Mouse (Mus musculus): ENCODE measurements at regions not wholly inside any gene's neighbourhood (a gene's known extent, or its start where the extent isn't known, plus 50 kb on each side); places are given as distances from the start of the nearest gene placed in this dataset.
A peak's percentile ranks its signal among the peaks of the same experiment; 100 is the strongest.

GRCm38 (mm10) chr3:128723100-128723499 lies 476.6 kb upstream of the Pitx2 start:
- DNase-seq (ENCODE audit: low read depth): no peak

GRCm38 (mm10) chr3:128720276-128720675 lies 479.4 kb upstream of the Pitx2 start:
- no peak for DNase-seq (ENCODE audit: low read depth)

DNA sequence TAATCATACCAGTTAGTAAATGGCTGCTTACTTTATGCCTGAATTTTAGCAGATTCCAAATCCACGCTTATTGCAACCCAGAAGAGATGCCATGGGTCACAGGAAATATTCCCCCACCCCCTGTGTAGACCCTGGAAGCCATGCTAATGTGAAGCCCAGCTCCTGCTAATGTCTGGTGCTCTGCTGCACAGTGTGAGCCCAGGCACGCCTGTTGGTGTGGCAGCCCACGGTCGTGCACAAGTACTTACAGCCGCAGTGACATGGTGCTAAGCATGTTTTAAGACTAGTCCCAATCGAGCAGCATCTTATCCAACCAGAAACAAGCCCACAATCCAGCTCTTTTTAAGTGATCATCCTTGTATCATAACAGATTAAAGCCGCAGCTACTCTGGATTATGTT lies 480.5 kb upstream of the Pitx2 start:
- DNase-seq (ENCODE audit: low read depth): no peak

- DNase-seq (ENCODE audit: low read depth): no peak
Observed at GRCm38 (mm10) chr3:128707270-128707669, 492.4 kb upstream of the Pitx2 start.

DNA sequence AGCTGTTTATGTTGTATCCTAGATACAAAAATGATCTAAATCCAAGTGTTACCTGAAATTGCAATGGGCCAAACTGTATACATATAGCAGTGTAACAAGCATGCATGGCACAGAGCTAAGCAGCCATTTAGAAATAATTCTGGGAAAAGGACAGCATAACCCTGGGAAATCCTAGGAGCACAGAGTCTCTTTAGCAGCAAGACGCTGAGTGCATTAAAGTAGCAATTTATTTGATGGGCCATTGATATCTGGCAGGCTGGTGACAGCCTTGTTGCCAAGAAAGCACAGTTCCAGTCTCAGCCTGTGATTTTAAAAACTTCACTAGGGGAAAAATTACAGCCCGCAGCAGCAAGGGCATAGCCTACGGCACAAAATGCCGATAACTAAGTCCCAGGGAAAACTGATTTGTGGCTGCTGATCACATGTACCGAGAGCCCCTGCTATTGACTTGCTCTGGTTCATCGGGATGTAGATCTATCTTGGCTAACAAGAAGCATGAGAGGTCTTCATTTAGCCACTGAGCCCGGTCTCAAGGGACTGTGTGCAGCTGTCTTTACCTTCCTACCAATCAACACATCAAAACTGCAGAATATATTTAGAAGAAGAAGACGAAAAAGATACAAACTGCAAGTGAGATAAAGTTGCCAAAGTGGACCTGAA lies 531.1 kb upstream of the Pitx2 start:
- DNase-seq (ENCODE audit: low read depth): no peak

DNA sequence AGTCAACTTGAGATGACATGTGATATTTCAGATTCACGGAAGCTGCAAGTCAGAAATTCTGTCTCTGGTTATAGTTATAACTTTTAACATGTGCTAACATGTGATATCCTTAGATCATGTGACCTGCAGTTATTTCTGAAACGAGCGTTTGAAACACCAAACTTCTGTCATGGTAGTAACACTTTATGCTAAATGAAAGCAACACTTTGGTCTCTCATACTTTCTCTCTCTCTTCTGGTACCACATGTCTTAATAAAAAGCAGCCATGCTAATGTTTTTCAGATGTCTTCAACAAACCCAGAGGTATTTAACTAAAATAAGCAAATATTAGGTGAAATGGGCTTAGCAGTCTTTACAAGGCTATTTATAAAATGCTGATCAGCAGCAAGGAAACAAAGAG lies 534.5 kb upstream of the Pitx2 start:
- no peak for DNase-seq (ENCODE audit: low read depth)

- DNase-seq (ENCODE audit: low read depth): no peak
Observed at GRCm38 (mm10) chr3:128636960-128637755, 562.5 kb upstream of the Pitx2 start.

DNA sequence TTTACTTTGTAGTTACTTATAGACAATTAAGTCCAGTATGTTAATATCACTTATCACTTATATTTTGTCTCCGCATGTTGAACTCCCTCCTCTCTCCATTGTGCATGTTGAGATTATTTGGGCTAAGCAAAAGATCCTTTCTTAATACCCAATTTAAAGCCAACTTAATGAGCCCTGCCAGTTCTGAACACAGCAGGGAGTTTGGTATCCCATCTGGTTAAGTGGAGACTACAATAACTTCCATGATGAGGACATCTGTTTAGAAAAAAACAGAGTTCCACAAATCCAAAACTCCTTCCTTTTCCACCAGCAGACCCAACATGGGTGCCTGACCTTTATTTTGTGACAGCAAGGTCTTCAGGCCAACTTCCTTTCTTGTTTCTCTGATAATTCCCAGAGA lies 572.0 kb upstream of the Pitx2 start:
- DNase-seq (ENCODE audit: low read depth): no peak

DNA sequence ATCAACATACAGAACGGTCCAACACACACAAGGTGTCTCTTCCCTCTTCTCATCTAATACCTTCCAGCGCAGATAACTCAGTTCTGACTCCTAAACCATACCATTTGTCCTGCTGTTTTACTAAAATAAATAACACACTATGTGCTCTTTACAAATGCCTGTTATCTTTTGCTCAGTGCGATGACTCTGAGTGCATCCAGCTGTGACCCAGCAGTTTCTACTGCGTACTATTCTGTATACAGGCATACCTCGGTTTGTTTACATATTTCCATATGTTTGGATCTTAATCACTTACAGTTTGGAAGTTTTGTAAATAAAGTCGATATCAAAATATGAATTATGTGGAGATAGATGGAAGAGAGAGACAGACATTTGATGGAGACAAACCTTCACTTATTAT lies 583.0 kb upstream of the Pitx2 start:
- no peak for DNase-seq (ENCODE audit: low read depth)

GRCm38 (mm10) chr3:128613657-128614056 lies 586.0 kb upstream of the Pitx2 start:
- DNase-seq (ENCODE audit: low read depth): no peak

DNA sequence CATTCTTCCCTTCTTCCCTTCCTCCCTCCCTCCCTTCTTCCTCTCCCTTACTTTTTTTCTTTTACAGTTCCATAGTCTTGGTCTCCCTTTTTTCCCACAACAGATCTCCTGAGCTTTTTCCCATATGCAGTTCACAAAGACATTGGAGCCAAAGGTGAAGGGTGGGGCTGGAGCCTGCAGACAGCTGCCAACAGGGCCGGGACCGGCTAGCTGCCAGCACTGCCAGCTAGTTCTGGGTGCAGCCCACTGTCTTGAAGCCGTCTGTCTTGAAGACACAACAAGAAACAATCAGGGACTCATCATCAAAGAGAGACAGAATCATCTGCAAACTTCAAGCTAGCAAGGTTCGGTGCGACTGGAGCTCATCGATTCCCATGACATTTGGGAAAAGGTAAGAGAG lies 588.9 kb upstream of the Pitx2 start:
- DNase-seq (ENCODE audit: low read depth): no peak

DNA sequence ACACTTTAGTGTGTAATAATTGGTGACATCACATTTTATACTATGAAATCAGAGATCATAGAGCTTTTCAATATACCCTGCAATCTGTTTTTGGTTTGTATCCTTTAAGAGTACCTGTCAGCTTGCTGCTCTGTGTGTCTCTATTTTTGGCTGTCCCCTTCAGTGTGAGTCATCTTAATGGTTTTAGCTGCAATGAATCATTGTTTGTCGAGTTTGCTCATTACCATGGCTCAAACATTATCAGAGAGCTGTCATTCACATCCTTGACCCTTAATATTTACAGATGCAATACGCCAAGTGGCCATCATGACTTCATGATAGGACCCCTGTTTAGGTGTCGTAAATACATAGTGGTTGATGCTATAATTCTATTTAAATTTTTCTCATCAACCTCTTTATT lies 591.0 kb upstream of the Pitx2 start:
- no peak for DNase-seq (ENCODE audit: low read depth)

DNA sequence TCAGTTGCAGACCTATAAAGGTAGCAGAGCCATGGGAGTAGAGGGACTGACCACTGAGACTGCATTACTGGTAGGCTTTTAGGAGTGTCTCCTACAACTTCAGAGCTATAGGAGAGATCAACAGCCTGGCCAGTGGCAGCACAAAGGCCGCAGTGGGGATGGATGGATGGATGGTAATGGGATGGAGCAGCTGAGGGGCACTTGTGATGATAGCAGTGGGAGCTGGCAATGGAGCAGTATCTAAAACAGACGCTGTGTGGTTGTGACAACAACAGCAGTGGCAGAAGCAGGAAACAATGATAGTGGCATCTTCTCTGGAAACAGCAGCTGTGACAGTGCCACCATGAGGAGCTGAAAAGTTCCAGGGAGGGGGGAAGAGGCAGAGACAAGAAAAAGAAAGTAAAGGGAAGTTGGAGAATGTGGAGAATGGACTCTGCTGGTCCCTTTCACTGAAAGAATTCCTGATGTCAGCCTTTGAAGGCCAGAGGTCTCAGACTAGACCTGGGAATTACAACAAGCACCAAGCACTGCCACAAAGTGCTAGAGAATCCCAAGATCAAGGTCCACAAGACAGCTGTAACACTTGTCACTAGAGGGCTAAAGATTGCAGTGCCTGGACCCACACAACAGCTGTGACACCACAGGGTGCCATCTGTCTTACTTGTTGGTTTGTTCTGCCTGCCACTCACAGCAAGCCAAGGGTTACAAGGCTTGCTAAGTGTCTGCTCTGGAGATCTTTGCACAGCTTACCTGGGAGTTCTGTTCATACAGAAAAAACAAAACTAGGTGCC lies 624.1 kb upstream of the Pitx2 start:
- no peak for DNase-seq (ENCODE audit: low read depth)

DNA sequence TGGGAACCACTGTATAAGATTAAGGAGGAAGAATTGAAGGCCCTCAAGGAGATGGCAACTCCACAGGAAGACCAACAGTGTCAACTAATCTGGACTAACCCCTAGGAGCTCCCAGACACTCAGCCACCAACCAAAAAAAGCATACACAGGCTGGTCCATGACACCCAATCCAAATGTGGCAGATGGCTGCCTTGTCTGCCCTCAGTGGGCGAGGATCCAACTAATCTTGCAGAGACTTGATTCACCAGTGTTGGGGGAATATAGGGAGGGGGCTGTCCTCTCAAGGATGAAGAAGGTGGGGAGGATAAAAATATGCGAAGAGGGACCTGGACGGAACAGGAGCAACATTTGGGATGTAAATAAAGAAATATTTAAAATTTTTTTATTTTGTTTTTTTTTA lies 629.1 kb upstream of the Pitx2 start:
- no peak for DNase-seq (ENCODE audit: low read depth)

DNA sequence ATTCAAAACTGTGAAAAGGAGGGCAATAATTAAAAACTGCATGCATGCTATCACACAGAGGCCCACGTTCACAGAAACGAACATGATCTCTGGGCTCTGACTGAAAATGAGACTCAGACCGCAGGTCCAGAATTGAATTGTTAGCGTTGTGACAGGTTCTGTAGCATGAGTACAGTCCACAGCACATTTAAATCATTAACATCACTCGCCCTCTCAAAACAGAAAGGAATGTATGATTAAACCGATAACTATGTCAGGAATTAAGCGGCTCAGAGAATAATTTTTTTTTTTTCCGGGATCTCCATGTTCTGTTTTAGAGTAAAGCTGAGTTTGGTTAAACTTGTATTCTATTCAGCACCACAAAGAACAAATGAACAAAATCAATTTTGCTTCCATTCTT lies 634.3 kb upstream of the Pitx2 start:
- no peak for DNase-seq (ENCODE audit: low read depth)

DNA sequence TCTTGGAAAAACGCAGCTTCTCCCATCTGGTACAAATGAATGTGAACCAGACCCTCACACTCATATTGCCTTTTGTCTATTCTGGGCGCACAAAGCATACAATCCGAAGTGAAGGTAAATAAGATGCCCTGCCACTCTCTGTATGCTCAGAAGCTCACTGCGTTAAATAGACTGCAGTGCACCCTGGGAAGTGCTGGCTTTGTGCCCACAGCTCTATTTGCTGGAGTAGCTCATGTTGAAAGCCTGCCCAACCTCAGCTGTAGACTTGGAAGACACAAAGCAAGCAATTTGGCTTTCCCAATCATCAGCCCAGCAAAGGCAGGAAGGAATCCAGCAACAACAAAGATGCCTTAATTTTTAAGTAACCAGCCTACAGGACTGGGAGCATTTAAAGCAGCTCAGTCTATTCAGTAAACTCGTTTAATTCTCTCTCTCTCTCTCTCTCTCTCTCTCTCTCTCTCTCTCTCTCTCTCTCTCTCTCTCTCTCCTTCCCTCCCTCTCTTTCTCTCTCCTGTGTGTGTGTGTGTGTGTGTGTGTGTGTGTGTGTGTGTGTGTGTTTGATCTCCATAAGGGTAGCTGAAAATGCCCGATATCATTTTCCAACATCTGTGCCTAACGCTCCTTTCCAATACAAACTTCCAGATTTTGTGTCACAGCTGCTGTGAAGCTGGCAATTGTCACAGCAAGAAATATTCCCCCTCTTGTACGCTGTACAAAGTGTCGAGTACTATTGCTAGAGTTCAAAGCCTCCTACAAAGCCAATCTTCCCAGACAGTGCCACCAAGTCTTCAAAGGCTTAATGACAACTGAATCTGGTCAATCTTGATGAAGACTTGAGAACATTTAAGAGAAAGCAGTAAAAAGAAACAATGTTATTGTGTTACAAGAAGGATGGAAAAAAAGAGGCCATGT lies 650.5 kb upstream of the Fam241a start:
- DNase-seq (ENCODE audit: low read depth): peak; percentile 50

DNA sequence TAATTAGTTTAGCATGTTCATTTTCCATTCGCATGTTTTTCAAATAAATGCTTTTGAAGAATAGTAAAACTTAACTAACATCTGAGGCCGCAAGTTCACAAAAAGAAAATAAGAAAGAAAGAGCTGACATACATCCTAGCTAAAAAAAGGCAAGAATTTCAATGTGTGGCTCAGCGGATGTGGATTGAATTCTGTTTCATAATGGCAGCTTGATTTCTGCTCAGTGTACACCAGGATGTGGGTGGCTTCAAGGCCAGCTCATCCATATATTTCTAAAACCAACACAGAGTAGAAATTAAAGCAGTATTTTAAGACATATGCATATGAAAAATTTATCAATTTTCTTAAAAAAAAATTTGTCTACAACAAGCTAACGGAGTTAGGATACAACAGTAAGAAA lies 629.3 kb upstream of the Fam241a start:
- DNase-seq (ENCODE audit: low read depth): no peak

DNA sequence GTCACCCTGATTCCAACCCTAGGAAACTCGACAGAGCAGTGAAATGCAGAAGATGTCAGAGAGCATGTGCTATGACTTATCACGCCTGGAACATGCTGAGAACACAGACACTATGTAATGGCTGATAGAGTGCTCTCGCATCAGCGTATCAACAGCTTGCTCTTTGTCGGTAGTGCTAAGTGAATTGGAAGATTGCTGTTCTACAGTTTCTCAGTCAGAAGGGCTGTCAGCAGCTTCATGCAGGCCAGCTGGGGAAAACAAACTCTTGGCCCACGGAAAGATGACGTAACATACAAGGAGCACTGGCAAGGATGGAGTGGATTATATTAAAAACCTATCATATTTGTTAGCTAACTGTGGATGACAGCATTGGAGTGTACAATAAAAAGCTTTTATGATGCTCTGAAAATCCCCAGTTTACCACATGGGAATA lies 624.6 kb upstream of the Fam241a start:
- peak; percentile 22 for DNase-seq (ENCODE audit: low read depth)

- DNase-seq (ENCODE audit: low read depth): no peak
Observed at GRCm38 (mm10) chr3:128519913-128520316, 623.8 kb upstream of the Fam241a start.

- no peak for DNase-seq (ENCODE audit: low read depth)
Observed at GRCm38 (mm10) chr3:128518806-128519205, 622.7 kb upstream of the Fam241a start.

DNA sequence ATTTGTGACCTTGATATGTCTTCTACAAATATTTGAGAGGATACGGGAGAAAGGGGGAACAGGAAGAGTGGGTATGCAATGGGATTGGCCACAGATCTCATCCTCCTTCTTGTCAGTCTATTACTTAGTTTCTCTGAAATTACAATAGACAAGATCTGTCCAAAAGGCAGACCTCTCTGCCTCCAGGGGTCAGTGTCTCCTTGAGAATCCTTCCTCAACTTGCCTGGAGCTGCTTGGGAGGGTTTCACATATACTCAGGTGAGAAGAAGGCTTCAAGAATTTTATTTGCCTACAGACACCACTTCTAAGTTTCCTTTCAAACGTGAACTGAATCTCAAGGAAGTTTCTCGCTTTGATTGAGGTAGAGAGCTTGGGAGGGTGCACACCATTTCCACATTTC lies 575.0 kb upstream of the Fam241a start:
- DNase-seq (ENCODE audit: low read depth): no peak

- no peak for DNase-seq (ENCODE audit: low read depth)
Observed at GRCm38 (mm10) chr3:128429706-128430105, 533.6 kb upstream of the Fam241a start.

Measured in fibroblast of lung, adult 2 months (primary cell).